Mouse (Mus musculus): ENCODE results near the gene Tmem219. TPM values are rescaled to one million over a fixed set of nuclear protein-coding genes. Genes with fewer than 3 reads are reported as not detected.
A peak's percentile ranks its signal among the peaks of the same experiment; 100 is the strongest.

Tmem219 gene
- polyA plus RNA-seq, 1 experiment, result 89.1 TPM

DNA sequence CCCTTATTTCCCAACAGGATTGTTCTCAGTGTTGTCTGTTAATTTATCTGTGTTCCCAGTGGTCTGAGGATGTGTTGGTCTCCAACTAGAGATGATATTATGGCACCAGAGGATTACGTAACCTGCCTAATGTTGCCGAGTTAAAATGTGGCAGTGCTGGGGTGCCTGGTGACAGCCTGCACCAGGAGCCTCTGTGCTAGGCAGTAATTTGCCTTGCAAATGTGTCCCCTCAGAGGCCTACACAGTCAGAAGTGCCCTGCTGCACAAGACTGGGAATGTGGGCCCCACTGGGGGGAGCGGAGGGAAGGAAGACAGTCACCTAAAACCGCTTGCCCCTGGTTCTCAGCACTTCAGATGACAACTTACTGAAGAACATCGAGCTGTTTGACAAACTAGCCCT is 19.1 kb upstream of the Tmem219 start:
- TF ChIP-seq GATA1 (IDR thresholded peaks at IDR 0.05; ENCODE audit: low read length), result no peak

DNA sequence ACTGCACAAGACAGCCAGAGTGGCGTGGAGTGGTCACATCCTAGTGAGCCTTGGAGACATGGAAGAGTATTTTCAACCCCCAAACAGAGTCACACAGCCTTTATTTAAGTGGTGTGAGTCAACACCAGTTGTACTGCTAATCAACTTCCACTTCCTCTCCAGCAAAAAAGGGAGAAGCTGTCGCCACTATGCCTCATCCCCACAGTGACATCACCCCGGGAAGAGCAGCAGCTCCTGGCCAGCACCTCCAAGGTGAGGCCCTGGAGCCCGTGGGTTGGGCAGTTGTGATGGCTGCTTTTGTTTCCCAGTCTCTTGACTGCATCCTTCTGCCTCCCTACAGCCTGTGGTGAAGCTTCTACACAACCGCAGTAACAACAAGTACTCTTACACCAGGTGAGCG is 18.5 kb upstream of the Tmem219 start:
- no peak for TF ChIP-seq GATA1 (IDR thresholded peaks at IDR 0.05; ENCODE audit: low read length)

GRCm38 (mm10) chr7:126932652-126933051 is 9.9 kb upstream of the Tmem219 start:
- no peak for TF ChIP-seq GATA1 (IDR thresholded peaks at IDR 0.05; ENCODE audit: low read length)

DNA sequence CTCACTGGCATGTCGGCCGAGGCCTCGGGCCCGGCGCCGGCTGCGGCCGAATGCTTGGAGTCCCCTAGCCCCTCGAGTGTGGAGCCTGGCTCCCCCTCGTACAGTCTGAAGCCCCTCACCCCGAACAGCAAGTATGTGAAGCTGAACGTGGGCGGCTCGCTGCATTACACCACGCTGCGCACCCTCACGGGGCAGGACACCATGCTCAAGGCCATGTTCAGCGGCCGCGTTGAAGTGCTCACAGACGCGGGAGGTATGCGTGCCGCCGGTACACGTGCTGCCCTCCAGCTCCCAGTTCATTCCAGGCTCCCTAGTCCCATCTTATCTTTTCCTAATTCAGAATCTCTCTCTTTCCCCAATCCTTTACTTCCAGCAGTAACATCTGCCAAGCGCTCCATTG is 6.3 kb upstream of the Tmem219 start:
- TF ChIP-seq GATA1 (IDR thresholded peaks at IDR 0.05; ENCODE audit: low read length), result no peak

GRCm38 (mm10) chr7:126928384-126929037 is 5.8 kb upstream of the Tmem219 start, which contains the start of gene Kctd13:
TSS of gene Kctd13 (plus strand) at chr7:126928879.
- TF ChIP-seq GATA1 (IDR thresholded peaks at IDR 0.05; ENCODE audit: low read length), result no peak

- peak; percentile 91 for TF ChIP-seq GATA1 (IDR thresholded peaks at IDR 0.05; ENCODE audit: low read length)
Measured at GRCm38 (mm10) chr7:126926299-126926698, 3.6 kb upstream of the Tmem219 start.

DNA sequence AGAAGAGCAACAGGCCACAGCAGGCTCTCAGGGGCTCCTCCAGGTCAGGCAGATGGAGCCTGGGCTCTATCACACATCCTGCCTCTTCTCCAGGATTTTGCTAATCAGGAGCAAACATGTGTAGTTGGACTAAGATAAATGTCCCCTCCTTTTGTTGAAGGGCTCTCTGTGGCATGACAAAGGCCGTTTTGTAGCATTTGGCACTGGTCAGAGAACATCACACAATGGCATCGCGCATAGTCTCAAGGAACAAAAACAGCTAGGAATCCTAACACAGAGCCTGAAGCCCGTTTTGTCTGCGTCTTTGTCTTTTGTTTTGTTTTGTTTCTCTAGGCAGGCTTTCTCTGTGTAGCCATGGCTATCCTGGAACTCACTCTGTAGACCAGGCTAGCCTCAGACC is 1.3 kb upstream of the Tmem219 start:
- no peak for TF ChIP-seq GATA1 (IDR thresholded peaks at IDR 0.05; ENCODE audit: low read length)

GRCm38 (mm10) chr7:126921563-126921962 is 1.2 kb downstream of the Tmem219 start:
- no peak for TF ChIP-seq GATA1 (IDR thresholded peaks at IDR 0.05; ENCODE audit: low read length)

- no peak for TF ChIP-seq GATA1 (IDR thresholded peaks at IDR 0.05; ENCODE audit: low read length)
Measured at GRCm38 (mm10) chr7:126919973-126920372, 2.7 kb downstream of the Tmem219 start.

- TF ChIP-seq GATA1 (IDR thresholded peaks at IDR 0.05; ENCODE audit: low read length), result no peak
Measured at GRCm38 (mm10) chr7:126914844-126915243, 7.9 kb downstream of the Tmem219 start.

- no peak for TF ChIP-seq GATA1 (IDR thresholded peaks at IDR 0.05; ENCODE audit: low read length)
Measured at GRCm38 (mm10) chr7:126905590-126905989, 17.1 kb downstream of the Tmem219 start.

GRCm38 (mm10) chr7:126898102-126898990 is 24.4 kb downstream of the Tmem219 start:
- TF ChIP-seq GATA1 (IDR thresholded peaks at IDR 0.05; ENCODE audit: low read length), result no peak

GRCm38 (mm10) chr7:126897390-126898101 is 25.2 kb downstream of the Tmem219 start:
- TF ChIP-seq GATA1 (IDR thresholded peaks at IDR 0.05; ENCODE audit: low read length), result no peak

DNA sequence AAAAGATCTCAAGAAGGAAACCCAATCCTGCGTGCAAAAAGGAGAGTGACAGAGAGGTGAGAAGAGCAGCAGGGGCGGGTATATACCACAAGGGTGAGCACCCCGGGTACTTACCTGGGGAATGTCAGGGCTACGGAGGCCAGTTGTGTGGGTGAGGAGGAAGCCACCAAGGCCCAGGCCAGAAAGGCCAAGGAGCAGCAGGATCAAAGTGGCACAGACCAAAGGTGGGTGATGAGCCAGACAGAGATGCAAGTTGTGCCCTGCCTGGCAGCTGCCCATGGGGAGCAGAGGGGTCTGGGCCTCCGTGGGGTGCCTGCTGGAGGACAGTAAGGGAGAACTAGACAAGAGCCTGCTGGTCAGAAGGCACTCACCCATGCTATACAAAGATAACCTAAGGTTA is 25.8 kb downstream of the Tmem219 start:
- TF ChIP-seq GATA1 (IDR thresholded peaks at IDR 0.05; ENCODE audit: low read length), result no peak

GRCm38 (mm10) chr7:126888852-126889251 is 33.9 kb downstream of the Tmem219 start:
- no peak for TF ChIP-seq GATA1 (IDR thresholded peaks at IDR 0.05; ENCODE audit: low read length)

DNA sequence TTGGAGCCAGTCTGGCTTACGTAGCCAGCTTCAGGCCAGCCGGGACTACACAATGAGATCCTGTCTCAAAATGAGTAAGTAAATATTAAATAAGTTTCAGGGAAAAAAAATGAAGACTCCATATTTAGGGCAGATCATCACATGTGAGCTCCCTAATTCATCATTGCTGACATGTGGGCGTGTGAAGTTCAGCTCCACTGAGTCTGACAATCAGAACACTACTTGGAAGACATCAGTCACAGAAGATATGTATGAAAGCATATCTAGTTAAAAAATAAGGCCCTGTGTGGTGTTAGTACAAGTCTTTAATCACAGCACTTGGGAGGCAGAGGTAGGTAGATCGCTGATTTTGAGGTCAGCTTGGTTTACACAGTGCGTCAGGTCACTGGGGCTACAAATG is 35.4 kb downstream of the Tmem219 start:
- no peak for TF ChIP-seq GATA1 (IDR thresholded peaks at IDR 0.05; ENCODE audit: low read length)
